Mouse (Mus musculus) cerebral cortex, adult 2 months (tissue): Measurements from ENCODE around the gene Olfr101.

Experiments used
- WGBS: fragments of 180-500 bp; shearing (Covaris S2); methylation state at CpG from one replicate; pipeline ENCODE4 v1.1.7; 2018; 5-methylcytosine and 5-hydroxymethylcytosine counted together

Gene Olfr101

DNA sequence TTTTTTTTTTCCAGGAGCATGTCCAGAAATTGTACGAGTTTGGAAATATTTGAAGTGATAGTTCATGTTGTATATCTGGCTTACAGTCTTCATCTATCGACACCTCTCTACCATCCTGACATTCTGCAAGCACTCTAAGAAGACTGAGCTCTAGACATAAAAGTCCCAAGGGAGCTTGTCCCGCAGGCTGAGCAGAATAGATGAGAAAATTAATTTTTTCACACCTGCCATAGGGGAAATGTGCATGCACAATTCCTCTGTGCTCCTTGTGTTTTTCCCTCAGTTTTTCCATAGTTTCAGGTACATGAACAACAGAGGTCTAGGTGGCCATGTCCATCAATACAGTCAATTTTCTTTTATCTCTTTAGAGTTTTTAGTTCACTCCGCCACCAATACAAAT is at the start of gene Olfr101:
Gene Olfr101, minus strand, starts transcription at position 101 of the 400 bp plus-strand sequence.
- 84% methylated on average over 4 of the region's 4 CpGs for WGBS

DNA sequence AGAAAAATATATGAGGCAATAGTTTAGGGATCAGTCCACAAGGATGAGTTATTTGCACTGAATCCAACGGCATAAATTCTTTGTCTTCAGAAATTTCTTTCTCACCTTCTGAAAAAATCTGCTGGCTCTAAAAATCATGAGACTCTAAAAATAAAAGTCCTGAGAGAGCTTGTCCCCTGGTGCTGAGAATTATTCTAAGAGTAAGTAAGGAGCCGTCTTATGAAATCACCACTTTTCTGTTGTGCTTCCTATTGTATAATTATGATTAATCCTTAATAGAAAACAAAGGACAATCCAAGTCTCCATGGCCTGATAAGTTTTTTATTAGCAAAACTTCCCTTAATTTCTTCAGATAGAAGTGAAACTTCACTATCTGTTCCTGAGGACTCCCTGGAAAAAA is 35.5 kb upstream of the Olfr101 start, which contains the start of gene Olfr103:
Gene Olfr103, minus strand, starts transcription at position 101 of the 400 bp plus-strand sequence.
- 77% methylated on average over 2 of the region's 2 CpGs for WGBS

DNA sequence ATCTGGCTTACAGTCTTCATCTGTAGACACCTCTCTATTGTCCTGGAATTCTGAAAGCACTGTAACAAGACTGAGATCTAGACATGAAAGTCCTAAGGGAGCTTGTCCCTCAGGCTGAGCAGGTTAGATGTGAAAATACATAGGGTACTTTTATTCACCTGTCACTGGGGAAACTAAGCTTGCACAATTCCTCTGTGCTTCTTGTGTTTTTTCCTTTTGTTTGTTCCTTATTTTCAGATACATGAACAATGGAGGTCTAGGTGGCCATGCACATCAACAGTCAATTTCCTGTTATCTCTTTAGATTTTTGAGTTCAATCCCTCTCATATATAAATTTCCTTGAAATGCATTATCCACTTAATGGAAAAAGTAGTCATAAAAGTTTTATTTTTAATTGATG is 12.8 kb upstream of the Olfr101 start, which contains the start of gene Olfr102:
Gene Olfr102, minus strand, starts transcription at position 101 of the 400 bp plus-strand sequence.

GRCm38 (mm10) chr17:37310146-37310699 is 6.1 kb upstream of the Olfr101 start:
- 55% methylated on average over 2 of the region's 2 CpGs for WGBS

DNA sequence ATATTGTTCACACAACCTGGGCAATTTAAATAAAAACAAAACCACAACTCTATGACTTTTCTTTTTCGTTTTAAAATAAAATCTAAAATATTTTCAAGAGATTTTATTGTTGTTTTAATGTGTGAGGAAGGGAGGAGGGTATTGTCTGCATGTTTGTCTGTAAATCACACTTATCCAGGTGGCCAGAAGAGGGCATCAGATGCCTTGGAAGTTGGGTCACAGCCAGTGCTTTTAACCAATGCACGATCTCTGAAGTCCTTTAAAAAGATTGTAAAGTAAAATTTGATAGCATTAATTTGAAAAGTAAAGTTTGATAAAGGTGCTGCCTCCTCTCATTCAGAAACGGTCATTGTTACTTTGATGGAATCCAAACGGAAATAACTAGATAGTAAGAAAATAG is 4.4 kb upstream of the Olfr101 start:
- WGBS: 44% methylated on average over 4 of the region's 4 CpGs

DNA sequence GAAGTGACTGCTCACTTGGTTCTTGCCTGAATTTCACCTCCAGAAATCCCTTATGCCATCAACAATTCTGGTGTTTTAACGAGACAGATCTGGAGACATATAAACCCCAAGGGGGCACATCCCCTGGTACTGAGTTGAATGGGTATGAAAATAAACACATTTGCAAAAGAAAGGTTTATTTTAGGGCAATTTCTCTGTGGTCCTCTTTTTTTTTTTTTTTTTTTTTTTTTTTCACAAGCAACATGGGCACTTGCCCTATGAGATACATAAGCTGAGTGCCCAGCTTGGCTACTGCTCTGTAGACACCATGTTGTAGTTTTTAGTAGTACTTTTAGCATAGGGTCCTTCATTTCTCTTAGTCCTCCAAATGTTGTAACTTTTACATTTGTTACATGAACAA is 20.8 kb downstream of the Olfr101 start, which contains the start of gene Olfr99:
Gene Olfr99, minus strand, starts transcription at position 101 of the 400 bp plus-strand sequence.
- WGBS: 81% methylated on average over 1 of the region's 1 CpGs

DNA sequence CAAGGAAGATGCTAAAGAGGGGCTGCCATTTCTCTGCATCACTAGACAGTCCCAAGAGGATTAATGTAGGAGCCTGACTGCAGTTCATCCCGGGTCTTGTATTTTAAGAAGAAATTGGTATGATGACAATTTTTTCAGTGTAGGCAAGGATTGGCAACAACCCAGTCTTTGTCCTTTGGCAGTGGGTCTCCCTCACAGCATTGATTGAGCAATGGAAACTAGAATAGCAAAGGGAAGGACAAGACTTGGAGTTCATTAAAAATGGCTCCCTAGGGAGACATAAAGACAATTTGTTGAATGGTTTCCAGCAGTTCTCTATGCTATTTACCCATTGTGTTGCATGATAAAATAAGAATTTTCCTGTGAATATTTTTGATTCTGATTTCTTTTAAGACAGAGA is 23.8 kb downstream of the Olfr101 start:
- WGBS: 60% methylated on average over 1 of the region's 1 CpGs

DNA sequence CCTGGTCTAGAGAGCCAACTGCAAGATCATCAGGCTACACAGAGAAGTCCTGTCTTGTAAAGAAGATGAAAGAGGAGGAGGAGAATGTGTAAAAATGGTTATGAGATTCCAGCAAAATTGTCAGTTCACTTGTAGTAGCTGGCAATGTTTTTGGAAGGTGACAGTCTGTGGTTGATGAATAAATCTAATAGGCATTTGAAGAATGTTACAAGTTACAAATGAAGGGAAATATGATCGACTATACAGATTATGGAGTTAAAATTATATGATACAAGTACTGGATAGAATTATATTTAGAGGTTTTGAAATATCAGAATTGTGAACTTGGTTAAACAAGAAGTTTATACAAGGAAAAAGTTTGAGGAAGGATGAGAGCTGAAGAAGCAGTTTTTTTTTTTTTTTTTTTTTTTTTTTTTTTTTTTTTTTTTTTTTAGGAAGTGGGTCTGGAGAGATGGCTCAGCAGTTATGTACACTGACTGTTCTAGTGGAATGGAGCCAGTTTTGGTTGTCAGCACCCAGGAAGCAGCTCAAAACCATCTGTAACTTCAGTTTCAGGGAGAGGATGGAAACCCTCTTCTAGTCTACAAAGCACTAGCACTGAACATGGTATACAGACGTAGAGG is 28.4 kb downstream of the Olfr101 start:
- 84% methylated on average over 2 of the region's 2 CpGs for WGBS

- 59% methylated on average over 8 of the region's 8 CpGs for WGBS
Observed at GRCm38 (mm10) chr17:37270702-37271092, 33.4 kb downstream of the Olfr101 start.

DNA sequence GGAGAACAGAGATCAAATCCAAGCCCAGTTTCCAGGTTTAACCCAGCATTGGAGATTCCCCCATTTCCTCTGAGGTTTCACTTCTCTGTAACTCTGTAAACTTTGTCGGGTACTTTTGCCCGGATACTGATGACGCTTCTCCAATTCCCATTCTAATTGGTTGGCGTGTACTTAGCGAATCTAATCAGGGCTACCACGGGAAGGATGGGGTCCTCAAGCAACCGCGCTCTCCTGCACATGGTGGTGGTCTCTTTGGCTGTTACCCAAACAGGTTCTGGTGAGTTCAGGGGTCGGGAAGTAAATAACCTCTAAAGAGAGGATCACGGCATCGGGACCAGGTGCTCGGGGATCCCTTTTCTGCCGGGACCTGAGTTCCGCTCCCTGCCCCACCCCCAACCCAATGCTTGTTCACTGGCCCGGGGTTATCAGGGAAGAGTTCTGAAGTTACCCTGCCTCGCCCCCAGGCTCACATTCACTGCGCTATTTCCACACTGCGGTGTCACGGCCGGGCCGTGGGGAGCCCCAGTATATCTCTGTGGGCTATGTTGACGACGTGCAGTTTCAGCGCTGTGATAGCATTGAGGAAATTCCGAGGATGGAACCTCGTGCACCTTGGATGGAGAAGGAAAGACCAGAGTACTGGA is 33.9 kb downstream of the Olfr101 start, which contains the start of gene H2-M3:
Gene H2-M3, plus strand, starts transcription at position 163 of the 644 bp plus-strand sequence.
- 2% methylated on average over 26 of the region's 26 CpGs for WGBS

DNA sequence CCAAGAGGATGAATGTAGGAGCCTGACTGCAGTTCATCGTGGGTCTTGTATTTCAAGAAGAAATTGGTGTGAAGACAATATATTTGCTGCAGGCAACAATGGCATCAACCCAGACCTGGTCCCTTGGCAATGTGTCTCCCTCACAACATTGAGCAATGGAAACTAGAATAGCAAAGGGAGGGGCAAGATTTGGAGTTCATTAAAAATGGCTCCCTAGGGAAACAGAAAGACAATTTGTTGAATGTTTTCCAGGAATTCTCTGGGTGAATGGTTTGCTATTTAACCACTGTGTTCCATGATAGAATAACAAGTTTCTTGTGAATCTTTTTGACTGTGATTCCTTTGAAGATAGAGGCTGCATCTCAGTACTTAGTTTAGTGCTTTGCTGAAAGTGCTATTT is 40.5 kb downstream of the Olfr101 start, which contains the start of gene Olfr98:
Gene Olfr98, minus strand, starts transcription at position 124 of the 400 bp plus-strand sequence.
- 69% methylated on average over 1 of the region's 1 CpGs for WGBS

GRCm38 (mm10) chr17:37250544-37250943 is 53.6 kb downstream of the Olfr101 start:
- WGBS: 33% methylated on average over 1 of the region's 1 CpGs
